Mouse (Mus musculus): ENCODE results near the gene Spsb2.

- TF ChIP-seq GATA1 (IDR thresholded peaks at IDR 0.05; ENCODE audit: low read length) = no peak
- TF ChIP-seq TAL1 (IDR thresholded peaks at IDR 0.05; ENCODE audit: low read length) = no peak
Observed at GRCm38 (mm10) chr6:124839805-124840204, 31.3 kb downstream of the Spsb2 start.
